Mouse (Mus musculus): Measurements from ENCODE around the gene Mier3. TPM values are rescaled to one million over a fixed set of nuclear protein-coding genes. Genes with fewer than 3 reads are reported as not detected.

Gene Mier3
- 51.7 and 54.3 TPM in 2 replicates for total RNA-seq (2023)

DNA sequence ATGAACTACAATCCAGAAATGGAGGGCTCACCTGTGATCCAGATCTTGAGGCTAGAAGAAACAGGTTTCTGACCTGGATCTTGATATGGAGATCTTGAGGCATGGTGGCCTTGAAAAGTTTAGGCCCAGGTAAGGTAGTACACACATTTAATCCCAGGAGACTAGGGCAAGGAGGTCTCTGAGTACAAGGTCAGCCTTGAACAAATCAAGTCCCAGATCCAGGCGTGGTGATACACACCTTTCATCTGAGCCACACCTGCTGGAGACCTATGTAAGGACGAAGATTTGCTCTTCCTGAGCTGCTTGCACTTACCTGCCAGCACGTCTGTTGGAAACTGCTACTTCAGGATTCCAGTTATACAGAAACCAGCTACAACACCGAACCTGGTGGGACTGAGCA, at the start of gene Mier3:
Mier3 (plus strand) TSS at position 301 of the 400 bp plus-strand sequence.

Other genes with a start within 250 kb of the Mier3 start
- gene Gpbp1, start 190.9 kb upstream of the Mier3 start, total RNA-seq (2023): 69.5 and 74.0 TPM in 2 replicates
- not detected in 2 replicates for gene Gm49496, start 131.0 kb upstream of the Mier3 start, total RNA-seq (2023)
- not detected in 2 replicates for gene Gm10198, start 88.2 kb upstream of the Mier3 start, total RNA-seq (2023)
- gene Map3k1, start 128.0 kb downstream of the Mier3 start, total RNA-seq (2023): 36.5 and 46.0 TPM in 2 replicates